Comparison of ENCODE assay signal across 8 mouse cellular contexts in the genomic region with DNA sequence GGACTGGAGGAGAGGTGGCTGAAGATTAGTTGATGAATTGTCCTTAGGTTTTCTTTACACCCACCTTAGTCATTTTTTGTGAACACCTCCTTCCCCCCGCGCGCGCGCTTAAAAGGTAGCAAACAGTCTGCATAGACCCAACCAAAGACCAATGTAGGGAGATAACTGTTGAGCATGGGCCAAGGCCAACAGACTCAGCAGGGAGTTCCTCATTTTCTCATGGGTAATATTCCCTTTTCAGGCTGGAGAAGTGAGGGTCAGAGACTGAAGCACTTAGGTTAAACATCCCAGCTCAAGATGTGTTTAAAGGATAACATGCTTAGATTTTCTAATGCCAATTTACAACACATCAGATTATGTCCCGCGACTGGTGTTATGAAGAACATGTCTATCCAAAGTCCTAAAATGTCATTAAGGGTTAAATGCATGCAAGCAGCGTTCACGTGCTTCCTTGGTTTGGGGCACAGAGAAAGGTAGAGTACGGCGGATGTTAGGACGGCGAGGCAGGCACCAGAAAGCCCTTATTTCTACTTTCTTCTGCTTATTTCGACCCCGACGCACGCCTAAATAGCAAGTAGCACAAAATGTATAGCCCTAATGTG. TPM values are rescaled to one million over a fixed set of nuclear protein-coding genes. Genes with fewer than 3 reads are reported as not detected.
A peak's percentile ranks its signal among the peaks of the same experiment; 100 is the strongest.
DNase-seq lines count a peak whose midpoint lies in the region; ATAC-seq lines count a peak whose summit lies in the region.

No protein-coding gene starts in this region.

- peak overlapping the region; percentile 93 for H3K4me2 ChIP-seq in heart, embryonic 13.5 days
- H3K4me2 ChIP-seq in hindbrain, embryonic 14.5 days (replicated peaks), result peak overlapping the region; percentile 82
- peak overlapping the region; percentile 85 for H3K4me2 ChIP-seq in midbrain, embryonic 11.5 days

- H3K9ac ChIP-seq in heart, embryonic 13.5 days, result peak overlapping the region; percentile 76
- H3K9ac ChIP-seq in hindbrain, embryonic 14.5 days, result peak overlapping the region; percentile 86
- H3K9ac ChIP-seq in midbrain, embryonic 11.5 days (ENCODE audit: low read length), result peak overlapping the region; percentile 69

- peaks cover 30% of the 10 kb centered on the region for H3K4me1 ChIP-seq in heart, embryonic 13.5 days
- peaks cover 15% of the 10 kb centered on the region; the same call in 1 of the 2 replicates for H3K4me1 ChIP-seq in hindbrain, embryonic 14.5 days (replicated peaks; ENCODE audit: control insufficient read depth, insufficient read depth, low read length)
- peaks cover 11% of the 10 kb centered on the region; the same call in 1 of the 2 replicates for H3K4me1 ChIP-seq in midbrain, embryonic 11.5 days (ENCODE audit: control insufficient read depth, insufficient read depth, low read length)

- peak overlapping the region; percentile 59 for H3K4me3 ChIP-seq in heart, embryonic 13.5 days
- H3K4me3 ChIP-seq in hindbrain, embryonic 14.5 days (replicated peaks; ENCODE audit: low read length), result peak overlapping the region; percentile 54
- peak overlapping the region; percentile 47 for H3K4me3 ChIP-seq in midbrain, embryonic 11.5 days (ENCODE audit: low read depth, low read length)

- H3K27ac ChIP-seq in heart, embryonic 13.5 days (replicated peaks), result no peak overlapping the region
- H3K27ac ChIP-seq in hindbrain, embryonic 14.5 days, result peak overlapping the region; percentile 98
- no peak overlapping the region; the same call in 1 of the 2 replicates for H3K27ac ChIP-seq in midbrain, embryonic 11.5 days (ENCODE audit: low read depth, low read length)

- ATAC-seq in heart, embryonic 13.5 days (ENCODE audit: extremely low read depth, insufficient number of reproducible peaks, low FRiP score, low TSS enrichment), result no peak
- peak; percentile 45 for ATAC-seq in hindbrain, embryonic 14.5 days (ENCODE audit: low FRiP score)
- ATAC-seq in midbrain, embryonic 11.5 days (ENCODE audit: low FRiP score), result peak; percentile 0; the same call in 1 of the 2 replicates

- no peaks in the 10 kb centered on the region for H3K36me3 ChIP-seq in heart, embryonic 13.5 days
- no peaks in the 10 kb centered on the region for H3K36me3 ChIP-seq in hindbrain, embryonic 14.5 days (replicated peaks; ENCODE audit: control insufficient read depth, insufficient read depth)
- H3K36me3 ChIP-seq in midbrain, embryonic 11.5 days (ENCODE audit: control insufficient read depth, insufficient read depth, low read length), result no peaks in the 10 kb centered on the region

- peaks cover 11% of the 10 kb centered on the region for H3K27me3 ChIP-seq in heart, embryonic 13.5 days (replicated peaks)
- no peaks in the 10 kb centered on the region for H3K27me3 ChIP-seq in hindbrain, embryonic 14.5 days (ENCODE audit: control insufficient read depth, insufficient read depth, low read length)
- H3K27me3 ChIP-seq in midbrain, embryonic 11.5 days (ENCODE audit: control insufficient read depth, insufficient read depth, low read length), result peaks cover 7% of the 10 kb centered on the region

- no peak for DNase-seq in heart, adult 18-20 months
- peak; percentile 31 for DNase-seq in R1 (ENCODE audit: low read depth, low spot score)
- no peak for DNase-seq in hindbrain, embryonic 14.5 days (ENCODE audit: low spot score)
- no peak for DNase-seq in midbrain, embryonic 11.5 days (ENCODE audit: low spot score, missing footprints)
- no peak for DNase-seq in ovary, postnatal 14 days (ENCODE audit: low spot score)
- no peak for DNase-seq in right cerebral cortex, postnatal 4 days
- no peak for DNase-seq in left cerebral cortex, adult 9 months (ENCODE audit: low spot score in 2 of 2)

- no peaks in the 10 kb centered on the region for H3K9me3 ChIP-seq in heart, embryonic 13.5 days
- H3K9me3 ChIP-seq in hindbrain, embryonic 14.5 days (ENCODE audit: control insufficient read depth, low read length), result no peaks in the 10 kb centered on the region
- no peaks in the 10 kb centered on the region for H3K9me3 ChIP-seq in midbrain, embryonic 11.5 days (ENCODE audit: control insufficient read depth, low read length)

- 36% methylated on average over 17 of the region's 17 CpGs for WGBS in heart, embryonic 13.5 days
- 33% methylated on average over 17 of the region's 17 CpGs for whole genome bisulfite sequencing in hindbrain, embryonic 14.5 days
- 34% methylated on average over 17 of the region's 17 CpGs for WGBS in midbrain, embryonic 11.5 days

RNA-seq across cellular contexts. Expression of a gene that starts 37.5 kb away (rescaled TPM):
- polyA plus RNA-seq in heart, embryonic 13.5 days (2015; fragmentation: Nextera tagmentation; extraction: Ambion mirVana), result 12.1 and 15.4 TPM in 2 replicates
- total RNA-seq in heart, adult 18-20 months (2021), result 1 to 10 TPM; 2.7 to 3.5 TPM
- polyA plus RNA-seq in hindbrain, embryonic 14.5 days (2014; fragmentation: Nextera tagmentation; extraction: Ambion mirVana), result 40.1 and 51.6 TPM in 2 replicates
- 24.4 and 25.5 TPM in 2 replicates for polyA plus RNA-seq in midbrain, embryonic 11.5 days (2014; fragmentation: Nextera tagmentation; extraction: Ambion mirVana)

RNA-seq across cellular contexts. Expression of a gene that starts 55.8 kb away (rescaled TPM):
- polyA plus RNA-seq in heart, embryonic 13.5 days (2015; fragmentation: Nextera tagmentation; extraction: Ambion mirVana), result 4.8 and 5.6 TPM in 2 replicates
- 10 to 100 TPM; 31.7 to 33.5 TPM for total RNA-seq in heart, adult 18-20 months (2021)
- 9.5 and 11.0 TPM in 2 replicates for polyA plus RNA-seq in hindbrain, embryonic 14.5 days (2014; fragmentation: Nextera tagmentation; extraction: Ambion mirVana)
- 3.0 and 3.6 TPM in 2 replicates for polyA plus RNA-seq in midbrain, embryonic 11.5 days (2014; fragmentation: Nextera tagmentation; extraction: Ambion mirVana)

RNA-seq across cellular contexts. Expression of a gene that starts 56.7 kb away (rescaled TPM):
- polyA plus RNA-seq in heart, embryonic 13.5 days (2015; fragmentation: Nextera tagmentation; extraction: Ambion mirVana), result 0.71 and 0.94 TPM in 2 replicates
- not detected for total RNA-seq in heart, adult 18-20 months (2021)
- 0.09 TPM in 1 of 2 replicates, not detected in the other for polyA plus RNA-seq in hindbrain, embryonic 14.5 days (2014; fragmentation: Nextera tagmentation; extraction: Ambion mirVana)
- polyA plus RNA-seq in midbrain, embryonic 11.5 days (2014; fragmentation: Nextera tagmentation; extraction: Ambion mirVana), result 0.22 TPM in 1 of 2 replicates, not detected in the other
